Mouse (Mus musculus) lung, embryonic 15.5 days (tissue): ENCODE measurements around the gene Intu. TPM values are rescaled to one million over a fixed set of nuclear protein-coding genes. Genes with fewer than 3 reads are reported as not detected.

Source experiments
- ATAC-seq: fragments of 200-750 bp; cut with Nextera tagmentation; 2 replicates; pipeline ENCODE4 v1.8.0; 2017; ENCODE audit warnings: moderate number of reproducible peaks, borderline replicate concordance; ENCODE audit not compliant: low FRiP score, low TSS enrichment; ENCODE audit errors: extremely low read depth
- H3K27ac ChIP-seq: fragments of 300-500 bp; sonication (generic); 2 replicates; pipeline ENCODE4 v1.5.1; 2015; ENCODE audit warnings: moderate library complexity, mild to moderate bottlenecking, inconsistent platforms
- H3K27me3 ChIP-seq: fragments of 300-500 bp; sonication (generic); 2 replicates; pipeline ENCODE4 v1.6.1; 2015; ENCODE audit warnings: inconsistent platforms
- H3K36me3 ChIP-seq: fragments of 300-500 bp; sonication (generic); 2 replicates; pipeline ENCODE4 v1.6.1; 2015; ENCODE audit warnings: inconsistent platforms
- H3K4me1 ChIP-seq: fragments of 300-500 bp; sonication (generic); 2 replicates; pipeline ENCODE4 v1.6.1; 2015; ENCODE audit warnings: inconsistent platforms
- H3K4me2 ChIP-seq: fragments of 300-500 bp; sonication (generic); 2 replicates; pipeline ENCODE4 v1.6.1; 2015; ENCODE audit warnings: inconsistent platforms, mild to moderate bottlenecking, moderate library complexity
- H3K4me3 ChIP-seq: fragments of 300-500 bp; sonication (generic); 2 replicates; pipeline ENCODE4 v1.5.1; 2015; ENCODE audit warnings: mild to moderate bottlenecking, inconsistent platforms
- H3K9ac ChIP-seq: fragments of 300-500 bp; sonication (generic); 2 replicates; pipeline ENCODE4 v1.6.1; 2015; ENCODE audit warnings: inconsistent platforms
- H3K9me3 ChIP-seq: fragments of 300-500 bp; sonication (generic); 2 replicates; pipeline ENCODE4 v1.6.1; 2016; ENCODE audit warnings: inconsistent platforms
- WGBS: fragments of 180-500 bp; shearing (Covaris S2); methylation state at CpG from one replicate; pipeline ENCODE4 v1.1.7; 2015; 5-methylcytosine and 5-hydroxymethylcytosine counted together
- polyA plus RNA-seq: library from polyadenylated mRNA; unstranded; fragments of >200 nt; fragmentation: Nextera tagmentation; extraction: Ambion mirVana; gene quantifications from 2 replicates; pipeline ENCODE4 v1.2.1, GENCODE M21; 2015

The Intu gene
- 2.4 TPM in 2 replicates for polyA plus RNA-seq

GRCm38 (mm10) chr3:40531286-40532141, at the start of gene Intu:
Gene Intu (plus strand): TSS chr3:40531286.
- H3K4me3 ChIP-seq, result peak within 1 kb of the TSS; percentile 50
- H3K27ac ChIP-seq, result no peak within 1 kb of the TSS
- H3K9ac ChIP-seq, result peak within 1 kb of the TSS; percentile 36; the same call in 1 of the 2 replicates
- under 1% methylated on average over 54 of the region's 54 CpGs for WGBS
- H3K4me1 ChIP-seq, result peaks cover 31% of the 10 kb centered on the region
- H3K27me3 ChIP-seq, result peaks cover 32% of the 10 kb centered on the region
- peak; percentile 70 for ATAC-seq
- H3K36me3 ChIP-seq, result no peaks in the 10 kb centered on the region
- H3K4me2 ChIP-seq, result peak within 1 kb of the TSS; percentile 99
- H3K9me3 ChIP-seq, result no peaks in the 10 kb centered on the region

- ATAC-seq, result no peak
- H3K4me3 ChIP-seq, result peak overlapping the region; percentile 19; the same call in 1 of the 2 replicates
Observed at GRCm38 (mm10) chr3:40483221-40483654, 47.8 kb upstream of the Intu start.

GRCm38 (mm10) chr3:40487381-40487780, 43.7 kb upstream of the Intu start:
- Histone ChIP-seq H3K9me3 (no peaks in the 10 kb centered on the region), H3K36me3 (no peaks in the 10 kb centered on the region), H3K4me2 (no peak overlapping the region), H3K4me3 (no peak overlapping the region), H3K27ac (no peak overlapping the region), H3K9ac (no peak overlapping the region), H3K27me3 (no peaks in the 10 kb centered on the region), H3K4me1 (no peaks in the 10 kb centered on the region)
- no peak for ATAC-seq
- 86% methylated on average over 4 of the region's 4 CpGs for WGBS

More at GRCm38 (mm10) chr3:40483221-40483654, 47.8 kb upstream of the Intu start:
- no peaks in the 10 kb centered on the region for H3K9me3 ChIP-seq
- no peaks in the 10 kb centered on the region for H3K27me3 ChIP-seq
- no peaks in the 10 kb centered on the region for H3K4me1 ChIP-seq
- H3K36me3 ChIP-seq, result no peaks in the 10 kb centered on the region
- H3K27ac ChIP-seq, result no peak overlapping the region
- no peak overlapping the region for H3K9ac ChIP-seq
- 22% methylated on average over 10 of the region's 10 CpGs for WGBS
- H3K4me2 ChIP-seq, result peak overlapping the region; percentile 36

- Histone ChIP-seq H3K27ac (no peak overlapping the region), H3K9ac (no peak overlapping the region), H3K9me3 (no peaks in the 10 kb centered on the region), H3K4me2 (no peak overlapping the region), H3K36me3 (no peaks in the 10 kb centered on the region), H3K4me1 (no peaks in the 10 kb centered on the region), H3K4me3 (no peak overlapping the region), H3K27me3 (no peaks in the 10 kb centered on the region)
- WGBS, result 86% methylated on average over 3 of the region's 3 CpGs
- ATAC-seq, result no peak
Observed at GRCm38 (mm10) chr3:40491742-40492141, 39.3 kb upstream of the Intu start.

- Histone ChIP-seq H3K4me1 (no peaks in the 10 kb centered on the region), H3K27ac (no peak overlapping the region), H3K4me2 (no peak overlapping the region), H3K27me3 (no peaks in the 10 kb centered on the region), H3K9me3 (no peaks in the 10 kb centered on the region), H3K9ac (no peak overlapping the region), H3K36me3 (no peaks in the 10 kb centered on the region), H3K4me3 (no peak overlapping the region)
- ATAC-seq, result no peak
- 83% methylated on average over 3 of the region's 3 CpGs for WGBS
Observed at GRCm38 (mm10) chr3:40498898-40499297, 32.2 kb upstream of the Intu start.

GRCm38 (mm10) chr3:40500157-40500808, 30.8 kb upstream of the Intu start:
- H3K4me1 ChIP-seq, result no peaks in the 10 kb centered on the region
- no peak overlapping the region for H3K4me2 ChIP-seq
- no peak overlapping the region for H3K4me3 ChIP-seq
- H3K27me3 ChIP-seq, result no peaks in the 10 kb centered on the region
- no peaks in the 10 kb centered on the region for H3K36me3 ChIP-seq
- no peak for ATAC-seq
- 78% methylated on average over 8 of the region's 8 CpGs for WGBS
- H3K27ac ChIP-seq, result no peak overlapping the region
- no peak overlapping the region for H3K9ac ChIP-seq
- no peaks in the 10 kb centered on the region for H3K9me3 ChIP-seq

- no peaks in the 10 kb centered on the region for H3K27me3 ChIP-seq
- no peak overlapping the region for H3K27ac ChIP-seq
- H3K9ac ChIP-seq, result no peak overlapping the region
- no peak for ATAC-seq
- 74% methylated on average over 5 of the region's 5 CpGs for WGBS
- no peaks in the 10 kb centered on the region for H3K36me3 ChIP-seq
- no peaks in the 10 kb centered on the region for H3K9me3 ChIP-seq
- no peak overlapping the region for H3K4me3 ChIP-seq
- no peak overlapping the region for H3K4me2 ChIP-seq
- no peaks in the 10 kb centered on the region for H3K4me1 ChIP-seq
Observed at GRCm38 (mm10) chr3:40504377-40504776, 26.7 kb upstream of the Intu start.

- H3K36me3 ChIP-seq, result no peaks in the 10 kb centered on the region
- H3K4me1 ChIP-seq, result no peaks in the 10 kb centered on the region
- ATAC-seq, result peak; percentile 35; the same call in 1 of the 2 replicates
- no peak overlapping the region for H3K4me3 ChIP-seq
- H3K9me3 ChIP-seq, result no peaks in the 10 kb centered on the region
- H3K27ac ChIP-seq, result no peak overlapping the region
- 68% methylated on average over 14 of the region's 14 CpGs for WGBS
- H3K4me2 ChIP-seq, result no peak overlapping the region
- no peak overlapping the region for H3K9ac ChIP-seq
- H3K27me3 ChIP-seq, result no peaks in the 10 kb centered on the region
Observed at GRCm38 (mm10) chr3:40505451-40506014, 25.6 kb upstream of the Intu start.

GRCm38 (mm10) chr3:40508927-40509576, 22.0 kb upstream of the Intu start:
- Histone ChIP-seq H3K27me3 (no peaks in the 10 kb centered on the region), H3K4me3 (no peak overlapping the region), H3K36me3 (no peaks in the 10 kb centered on the region), H3K4me2 (no peak overlapping the region), H3K27ac (no peak overlapping the region), H3K9me3 (no peaks in the 10 kb centered on the region), H3K9ac (no peak overlapping the region), H3K4me1 (no peaks in the 10 kb centered on the region)
- WGBS, result 58% methylated on average over 6 of the region's 6 CpGs
- no peak for ATAC-seq

- H3K27ac ChIP-seq, result no peak overlapping the region
- H3K4me2 ChIP-seq, result no peak overlapping the region
- ATAC-seq, result no peak
Observed at GRCm38 (mm10) chr3:40510567-40510966, 20.5 kb upstream of the Intu start.

GRCm38 (mm10) chr3:40512936-40513829, 17.9 kb upstream of the Intu start:
- H3K27ac ChIP-seq, result peak overlapping the region; percentile 59
- no peak overlapping the region for H3K4me2 ChIP-seq
- ATAC-seq, result peak; percentile 78
- H3K9ac ChIP-seq, result no peak overlapping the region
- H3K9me3 ChIP-seq, result no peaks in the 10 kb centered on the region
- no peaks in the 10 kb centered on the region for H3K4me1 ChIP-seq
- H3K4me3 ChIP-seq, result no peak overlapping the region
- WGBS, result 49% methylated on average over 13 of the region's 13 CpGs
- no peaks in the 10 kb centered on the region for H3K27me3 ChIP-seq
- H3K36me3 ChIP-seq, result no peaks in the 10 kb centered on the region

More at GRCm38 (mm10) chr3:40510567-40510966, 20.5 kb upstream of the Intu start:
- no peaks in the 10 kb centered on the region for H3K36me3 ChIP-seq
- WGBS, result 28% methylated on average over 6 of the region's 6 CpGs
- no peaks in the 10 kb centered on the region for H3K4me1 ChIP-seq
- H3K27me3 ChIP-seq, result no peaks in the 10 kb centered on the region
- no peak overlapping the region for H3K9ac ChIP-seq
- no peak overlapping the region for H3K4me3 ChIP-seq
- no peaks in the 10 kb centered on the region for H3K9me3 ChIP-seq
